Mouse (Mus musculus): ENCODE results near the gene Cit.

Gene Cit

GRCm38 (mm10) chr5:115918597-115919351, 73.7 kb downstream of the Cit start:
- no peak for DNase-seq

- DNase-seq: no peak
These were observed 76.9 kb downstream of the Cit start for GRCm38 (mm10) chr5:115921990-115922389.

- DNase-seq: no peak
These were observed 79.9 kb downstream of the Cit start for GRCm38 (mm10) chr5:115924946-115925345.

- DNase-seq: peak; percentile 16
These were observed 83.9 kb downstream of the Cit start for GRCm38 (mm10) chr5:115928786-115929507.

GRCm38 (mm10) chr5:115932325-115932724, 87.2 kb downstream of the Cit start:
- no peak for DNase-seq

GRCm38 (mm10) chr5:115936851-115937250, 91.8 kb downstream of the Cit start:
- no peak for DNase-seq

GRCm38 (mm10) chr5:115937566-115937965, 92.5 kb downstream of the Cit start:
- no peak for DNase-seq

GRCm38 (mm10) chr5:115938999-115939398, 93.9 kb downstream of the Cit start:
- no peak for DNase-seq

- no peak for DNase-seq
These were observed 97.3 kb downstream of the Cit start for GRCm38 (mm10) chr5:115942389-115942788.

GRCm38 (mm10) chr5:115944791-115945490, 99.9 kb downstream of the Cit start:
- no peak for DNase-seq

GRCm38 (mm10) chr5:115947622-115948353, 102.7 kb downstream of the Cit start:
- DNase-seq: no peak

- no peak for DNase-seq
These were observed 105.9 kb downstream of the Cit start for GRCm38 (mm10) chr5:115950936-115951335.

GRCm38 (mm10) chr5:115953173-115953572, 108.1 kb downstream of the Cit start:
- no peak for DNase-seq

- DNase-seq: no peak
These were observed 109.0 kb downstream of the Cit start for GRCm38 (mm10) chr5:115954084-115954483.

GRCm38 (mm10) chr5:115954549-115954948, 109.5 kb downstream of the Cit start:
- no peak for DNase-seq

GRCm38 (mm10) chr5:115955131-115955530, 110.1 kb downstream of the Cit start:
- DNase-seq: no peak

GRCm38 (mm10) chr5:115956048-115956447, 111.0 kb downstream of the Cit start:
- DNase-seq: no peak

GRCm38 (mm10) chr5:115957177-115957576, 112.1 kb downstream of the Cit start:
- DNase-seq: no peak

- no peak for DNase-seq
These were observed 113.3 kb downstream of the Cit start for GRCm38 (mm10) chr5:115958344-115958743.

- no peak for DNase-seq
These were observed 113.7 kb downstream of the Cit start for GRCm38 (mm10) chr5:115958814-115959213.

GRCm38 (mm10) chr5:115961809-115962208, 116.7 kb downstream of the Cit start:
- no peak for DNase-seq

- peak; percentile 11 for DNase-seq
These were observed 126.2 kb downstream of the Cit start for GRCm38 (mm10) chr5:115971236-115971635.

GRCm38 (mm10) chr5:115975672-115976071, 130.6 kb downstream of the Cit start:
- no peak for DNase-seq
